Mouse (Mus musculus) heart, adult 8-10 months (tissue): Measurements from ENCODE around the gene Hoxd8. TPM values are rescaled to one million over a fixed set of nuclear protein-coding genes. Genes with fewer than 3 reads are reported as not detected.

ENCODE experiments used
- DNase-seq: peaks from one replicate; pipeline ENCODE4 v3.0.0; 2022; ENCODE audit warnings: low spot score
- total RNA-seq, 4 experiments: library from RNA; stranded (reverse); gene quantifications; 2 replicates each; pipeline ENCODE4 v1.2.4; 2022

Hoxd8 gene
- total RNA-seq, 4 experiments from 2014 or later, result 0.53 to 1.5 (median 0.76) TPM

GRCm38 (mm10) chr2:74733765-74734164 is 29.4 kb downstream of the Hoxd8 start:
- DNase-seq, result no peak

- DNase-seq, result no peak
These were observed 30.0 kb downstream of the Hoxd8 start for GRCm38 (mm10) chr2:74734451-74734850.

- DNase-seq, result no peak
These were observed 30.8 kb downstream of the Hoxd8 start for GRCm38 (mm10) chr2:74734996-74735811.

- DNase-seq, result no peak
These were observed 31.7 kb downstream of the Hoxd8 start for GRCm38 (mm10) chr2:74735851-74736687.

GRCm38 (mm10) chr2:74736688-74737577 is 32.5 kb downstream of the Hoxd8 start:
- no peak for DNase-seq

GRCm38 (mm10) chr2:74737578-74738070 is 33.2 kb downstream of the Hoxd8 start:
- DNase-seq, result no peak

- no peak for DNase-seq
These were observed 34.4 kb downstream of the Hoxd8 start for GRCm38 (mm10) chr2:74738623-74739475.

GRCm38 (mm10) chr2:74739476-74739800 is 35.0 kb downstream of the Hoxd8 start:
- DNase-seq, result no peak

GRCm38 (mm10) chr2:74739869-74740268 is 35.5 kb downstream of the Hoxd8 start:
- DNase-seq, result no peak

- no peak for DNase-seq
These were observed 36.1 kb downstream of the Hoxd8 start for GRCm38 (mm10) chr2:74740311-74741091.

- DNase-seq, result no peak
These were observed 37.0 kb downstream of the Hoxd8 start for GRCm38 (mm10) chr2:74741252-74741978.

GRCm38 (mm10) chr2:74741979-74742277 is 37.5 kb downstream of the Hoxd8 start:
- no peak for DNase-seq

GRCm38 (mm10) chr2:74745540-74746297 is 41.3 kb downstream of the Hoxd8 start:
- DNase-seq, result no peak

- no peak for DNase-seq
These were observed 42.0 kb downstream of the Hoxd8 start for GRCm38 (mm10) chr2:74746298-74746921.

GRCm38 (mm10) chr2:74747006-74747405 is 42.6 kb downstream of the Hoxd8 start:
- no peak for DNase-seq

GRCm38 (mm10) chr2:74747661-74748141 is 43.3 kb downstream of the Hoxd8 start:
- DNase-seq, result no peak

GRCm38 (mm10) chr2:74748436-74748995 is 44.1 kb downstream of the Hoxd8 start:
- no peak for DNase-seq
